Mouse (Mus musculus) heart, embryonic 14.5 days (tissue): ENCODE results near the gene Cnst. TPM values are rescaled to one million over a fixed set of nuclear protein-coding genes. Genes with fewer than 3 reads are reported as not detected.

ENCODE experiments used
- polyA plus RNA-seq: library from polyadenylated mRNA; unstranded; fragments of >200 nt; fragmentation: Nextera tagmentation; extraction: Ambion mirVana; gene quantifications from 2 replicates; pipeline ENCODE4 v1.2.1, GENCODE M21; 2014

Cnst gene
- polyA plus RNA-seq, 1 experiment from 2014 or later = 18.1 TPM

Other genes starting within 250 kb of the Cnst start
- gene Smyd3, start 28.3 kb upstream of the Cnst start, polyA plus RNA-seq = 11.0 and 11.3 TPM in 2 replicates
- gene Tfb2m, start 103 bp upstream of the Cnst start, polyA plus RNA-seq = 26.6 and 29.0 TPM in 2 replicates
- gene Sccpdh, start 121.8 kb downstream of the Cnst start, polyA plus RNA-seq = 100 and 103 TPM in 2 replicates
- 0.11 TPM in 1 of 2 replicates, not detected in the other for gene Kif28, start 198.9 kb downstream of the Cnst start, polyA plus RNA-seq